In the genomic region with DNA sequence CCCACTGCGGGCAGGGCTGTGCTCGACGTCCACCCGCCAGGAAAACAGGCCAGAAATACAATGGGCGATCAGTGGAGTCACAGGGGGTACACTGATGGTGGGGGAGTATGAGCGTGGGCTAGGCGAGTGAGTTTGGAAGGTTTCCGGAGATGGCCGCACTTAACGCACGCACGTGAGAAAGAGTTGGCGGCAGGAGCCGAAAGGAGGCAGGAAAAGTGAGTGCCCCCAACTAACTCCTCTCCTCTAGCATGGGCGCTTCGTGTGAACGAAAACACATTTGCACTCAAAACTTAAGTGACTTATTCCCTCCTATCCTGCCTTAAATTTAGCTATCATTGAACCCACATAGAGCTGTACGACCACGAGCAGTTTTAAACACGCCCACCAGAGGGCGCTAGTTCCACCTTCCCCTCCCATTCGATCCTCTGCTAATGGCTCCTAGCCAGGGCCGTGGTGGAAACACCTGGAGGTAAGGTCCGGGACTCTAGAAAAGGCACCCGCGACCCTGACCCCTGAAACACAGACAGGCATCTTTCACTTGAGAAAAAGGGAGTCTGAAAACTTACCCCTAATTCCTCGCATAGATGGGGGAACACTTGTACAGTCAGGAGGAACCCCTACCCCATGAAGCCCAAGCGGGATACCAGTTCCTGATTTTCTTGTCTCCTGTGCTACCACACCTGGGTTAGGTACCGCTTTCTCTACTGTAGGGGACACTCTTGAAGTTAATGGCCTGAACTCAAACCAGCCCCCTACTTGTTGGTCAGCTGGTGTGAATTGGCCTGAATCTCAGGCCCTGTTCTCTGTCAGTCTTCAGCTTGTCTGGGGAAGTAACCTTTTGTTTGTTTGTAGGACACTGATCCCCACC, we compare ENCODE assay signal across 1 mouse cellular context.
TF ChIP-seq lines count a peak whose summit lies in the region.

No protein-coding gene starts in this region.

TF ChIP-seq in CH12.LX, 34 proteins besides CTCF, POLR2A, EP300 and RAD21:
- no peak for TF ChIP-seq PAX5 (IDR thresholded peaks at IDR 0.05; ENCODE audit: low read length)
- TF ChIP-seq MXI1 (IDR thresholded peaks at IDR 0.05; ENCODE audit: low read depth, low read length) = no peak
- TF ChIP-seq SMC3 (IDR thresholded peaks at IDR 0.05; ENCODE audit: low read depth, low read length) = peak; percentile 49
- TF ChIP-seq ZNF384 (IDR thresholded peaks at IDR 0.05; ENCODE audit: low read depth, low read length) = no peak
- TF ChIP-seq HCFC1 (IDR thresholded peaks at IDR 0.05; ENCODE audit: low read depth, low read length) = no peak
- no peak for TF ChIP-seq ZC3H11A (IDR thresholded peaks at IDR 0.05; ENCODE audit: low read depth, low read length)
TF ChIP-seq in CH12.LX: peak in this region for 1.
